Mouse (Mus musculus): ENCODE measurements around the gene Ltbp3. TPM values are rescaled to one million over a fixed set of nuclear protein-coding genes. Genes with fewer than 3 reads are reported as not detected.
A peak's percentile ranks its signal among the peaks of the same experiment; 100 is the strongest.

The Ltbp3 gene
- polyA plus RNA-seq, 1 experiment from 2014 or later: 27.7 TPM

GRCm38 (mm10) chr19:5802011-5802786 lies 61.5 kb downstream of the Ltbp3 start:
- Histone ChIP-seq H3K4me1 (replicated peaks) (peaks cover 36% of the 10 kb centered on the region), H3K27ac (ENCODE audit: poor library complexity, severe bottlenecking) (peak overlapping the region; percentile 98), H3K36me3 (peaks cover 23% of the 10 kb centered on the region), H3K4me2 (peak overlapping the region; percentile 73), H3K9ac (peak overlapping the region; percentile 87), H3K27me3 (replicated peaks) (no peaks in the 10 kb centered on the region), H3K9me3 (replicated peaks) (no peaks in the 10 kb centered on the region), H3K4me3 (peak overlapping the region; percentile 93)
- WGBS: under 1% methylated on average over 25 of the region's 25 CpGs
- ATAC-seq (ENCODE audit: insufficient number of reproducible peaks, low FRiP score): peak; percentile 66

- Histone ChIP-seq H3K4me1 (replicated peaks) (peaks cover 38% of the 10 kb centered on the region), H3K9me3 (replicated peaks) (no peaks in the 10 kb centered on the region), H3K4me2 (peak overlapping the region; percentile 73), H3K27me3 (replicated peaks) (no peaks in the 10 kb centered on the region), H3K36me3 (peaks cover 18% of the 10 kb centered on the region), H3K4me3 (peak overlapping the region; percentile 93), H3K27ac (ENCODE audit: poor library complexity, severe bottlenecking) (peak overlapping the region; percentile 98), H3K9ac (peak overlapping the region; percentile 82)
- ATAC-seq (ENCODE audit: insufficient number of reproducible peaks, low FRiP score): no peak
- under 1% methylated on average over 4 of the region's 4 CpGs for WGBS
These were observed 62.0 kb downstream of the Ltbp3 start for GRCm38 (mm10) chr19:5802787-5803040.

- peak; percentile 94 for ATAC-seq (ENCODE audit: insufficient number of reproducible peaks, low FRiP score)
- no peaks in the 10 kb centered on the region for H3K27me3 ChIP-seq (replicated peaks)
- peaks cover 43% of the 10 kb centered on the region for H3K4me1 ChIP-seq (replicated peaks)
These were observed 62.6 kb downstream of the Ltbp3 start for GRCm38 (mm10) chr19:5803041-5803880.

GRCm38 (mm10) chr19:5803881-5804279 lies 63.2 kb downstream of the Ltbp3 start:
- Histone ChIP-seq H3K9ac (peak overlapping the region; percentile 82), H3K27ac (ENCODE audit: poor library complexity, severe bottlenecking) (peak overlapping the region; percentile 98), H3K4me1 (replicated peaks) (peaks cover 49% of the 10 kb centered on the region), H3K4me2 (peak overlapping the region; percentile 73), H3K4me3 (peak overlapping the region; percentile 93), H3K9me3 (replicated peaks) (no peaks in the 10 kb centered on the region), H3K27me3 (replicated peaks) (no peaks in the 10 kb centered on the region), H3K36me3 (peaks cover 8% of the 10 kb centered on the region)
- under 1% methylated on average over 16 of the region's 16 CpGs for WGBS
- peak; percentile 23; the same call in 1 of the 2 replicates for ATAC-seq (ENCODE audit: insufficient number of reproducible peaks, low FRiP score)

More at GRCm38 (mm10) chr19:5803041-5803880, 62.6 kb downstream of the Ltbp3 start:
- Histone ChIP-seq H3K9me3 (replicated peaks) (no peaks in the 10 kb centered on the region), H3K4me3 (peak overlapping the region; percentile 93), H3K9ac (peak overlapping the region; percentile 82), H3K4me2 (peak overlapping the region; percentile 73), H3K36me3 (peaks cover 13% of the 10 kb centered on the region), H3K27ac (ENCODE audit: poor library complexity, severe bottlenecking) (peak overlapping the region; percentile 98)
- under 1% methylated on average over 67 of the region's 67 CpGs for WGBS

- peak overlapping the region; percentile 73 for H3K4me2 ChIP-seq
- WGBS: 32% methylated on average over 8 of the region's 8 CpGs
- peaks cover 55% of the 10 kb centered on the region for H3K4me1 ChIP-seq (replicated peaks)
- H3K9me3 ChIP-seq (replicated peaks): no peaks in the 10 kb centered on the region
- peaks cover 8% of the 10 kb centered on the region for H3K36me3 ChIP-seq
- no peak for ATAC-seq (ENCODE audit: insufficient number of reproducible peaks, low FRiP score)
- peak overlapping the region; percentile 98 for H3K27ac ChIP-seq (ENCODE audit: poor library complexity, severe bottlenecking)
- H3K9ac ChIP-seq: peak overlapping the region; percentile 82
- H3K4me3 ChIP-seq: peak overlapping the region; percentile 93
- H3K27me3 ChIP-seq (replicated peaks): no peaks in the 10 kb centered on the region
These were observed 63.7 kb downstream of the Ltbp3 start for GRCm38 (mm10) chr19:5804371-5804899.

- Histone ChIP-seq H3K27me3 (replicated peaks) (no peaks in the 10 kb centered on the region), H3K4me2 (peak overlapping the region; percentile 18), H3K9ac (peak overlapping the region; percentile 62), H3K27ac (ENCODE audit: poor library complexity, severe bottlenecking) (peak overlapping the region; percentile 92), H3K4me3 (no peak overlapping the region), H3K9me3 (replicated peaks) (no peaks in the 10 kb centered on the region), H3K4me1 (replicated peaks) (peaks cover 73% of the 10 kb centered on the region), H3K36me3 (no peaks in the 10 kb centered on the region)
- ATAC-seq (ENCODE audit: insufficient number of reproducible peaks, low FRiP score): no peak
- 6% methylated on average over 8 of the region's 8 CpGs for WGBS
These were observed 65.5 kb downstream of the Ltbp3 start for GRCm38 (mm10) chr19:5806051-5806808.

GRCm38 (mm10) chr19:5806809-5807205 lies 66.1 kb downstream of the Ltbp3 start:
- H3K4me1 ChIP-seq (replicated peaks): peaks cover 79% of the 10 kb centered on the region
- no peaks in the 10 kb centered on the region for H3K9me3 ChIP-seq (replicated peaks)
- peak overlapping the region; percentile 18; the same call in 1 of the 2 replicates for H3K4me2 ChIP-seq
- H3K4me3 ChIP-seq: no peak overlapping the region
- WGBS: 28% methylated on average over 6 of the region's 6 CpGs
- H3K36me3 ChIP-seq: no peaks in the 10 kb centered on the region
- ATAC-seq (ENCODE audit: insufficient number of reproducible peaks, low FRiP score): no peak
- H3K9ac ChIP-seq: peak overlapping the region; percentile 62; the same call in 1 of the 2 replicates
- peak overlapping the region; percentile 92 for H3K27ac ChIP-seq (ENCODE audit: poor library complexity, severe bottlenecking)
- H3K27me3 ChIP-seq (replicated peaks): no peaks in the 10 kb centered on the region

- 73% methylated on average over 3 of the region's 3 CpGs for WGBS
- ATAC-seq (ENCODE audit: insufficient number of reproducible peaks, low FRiP score): no peak
- H3K36me3 ChIP-seq: no peaks in the 10 kb centered on the region
- H3K9ac ChIP-seq: no peak overlapping the region
- peaks cover 87% of the 10 kb centered on the region for H3K4me1 ChIP-seq (replicated peaks)
- H3K27me3 ChIP-seq (replicated peaks): no peaks in the 10 kb centered on the region
- no peak overlapping the region for H3K4me3 ChIP-seq
- no peak overlapping the region; the same call in 1 of the 2 replicates for H3K27ac ChIP-seq (ENCODE audit: poor library complexity, severe bottlenecking)
- no peaks in the 10 kb centered on the region for H3K9me3 ChIP-seq (replicated peaks)
- no peak overlapping the region for H3K4me2 ChIP-seq
These were observed 67.0 kb downstream of the Ltbp3 start for GRCm38 (mm10) chr19:5807740-5808139.

All from heart, embryonic 12.5 days (tissue).